Mouse (Mus musculus) megakaryocyte, adult 5-6 weeks (primary cell): ENCODE measurements around the gene Troap. TPM values are rescaled to one million over a fixed set of nuclear protein-coding genes. Genes with fewer than 3 reads are reported as not detected.

Experiments used
- ATAC-seq: 2 replicates; pipeline ENCODE4 v1.8.0; 2016; ENCODE audit warnings: mild to moderate bottlenecking, inconsistent platforms; ENCODE audit not compliant: poor library complexity, severe bottlenecking
- total RNA-seq, 2 experiments: library from RNA; stranded (forward) in 1 of 2; stranded (reverse) in 1 of 2; fragments of 153-499, 151-499 nt in 1 of 2; fragments of 221-1000, 200-1000 nt in 1 of 2; gene quantifications; 2 replicates each; pipeline versions ENCODE4 v1.2.3 to v1.2.4; 2015 to 2017

Gene Troap
- total RNA-seq (2015) (27.1 and 37.2 TPM in 2 replicates), total RNA-seq (2017) (27.9 and 28.3 TPM in 2 replicates)

GRCm38 (mm10) chr15:99074019-99074599 lies at the start of gene Troap:
TSS of gene Troap (plus strand) at chr15:99074575.
- peak; percentile 2 for ATAC-seq

DNA sequence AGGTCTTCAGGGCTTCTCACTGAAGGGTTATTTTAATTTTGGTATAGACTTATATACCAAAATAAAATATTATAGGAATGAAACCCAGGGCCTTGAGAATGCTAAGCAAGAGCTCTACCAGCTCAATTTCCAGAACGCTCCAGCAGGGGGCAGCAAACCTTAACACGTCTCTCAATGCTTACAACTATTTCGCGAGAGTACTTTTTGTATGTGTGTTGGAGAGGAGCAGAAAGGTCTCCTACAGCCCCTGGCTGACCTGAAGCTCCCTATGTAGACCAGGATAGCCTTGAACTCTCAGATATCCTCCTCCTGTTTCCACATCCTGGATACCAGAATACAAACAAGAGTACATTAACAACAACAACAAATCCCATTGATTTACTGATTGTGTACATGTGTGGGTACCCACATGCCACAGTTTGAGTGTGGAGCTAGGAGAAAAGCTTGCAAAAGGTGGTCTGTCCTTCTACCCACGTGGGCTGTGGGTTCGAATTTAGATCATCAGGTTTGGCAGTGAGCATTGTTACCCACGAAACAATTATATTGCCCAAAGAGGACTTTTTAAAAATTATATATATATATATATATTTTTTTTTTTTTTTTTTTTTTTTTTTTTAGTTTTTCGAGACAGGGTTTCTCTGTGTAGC lies 49.6 kb upstream of the Troap start:
- peak; percentile 45 for ATAC-seq

DNA sequence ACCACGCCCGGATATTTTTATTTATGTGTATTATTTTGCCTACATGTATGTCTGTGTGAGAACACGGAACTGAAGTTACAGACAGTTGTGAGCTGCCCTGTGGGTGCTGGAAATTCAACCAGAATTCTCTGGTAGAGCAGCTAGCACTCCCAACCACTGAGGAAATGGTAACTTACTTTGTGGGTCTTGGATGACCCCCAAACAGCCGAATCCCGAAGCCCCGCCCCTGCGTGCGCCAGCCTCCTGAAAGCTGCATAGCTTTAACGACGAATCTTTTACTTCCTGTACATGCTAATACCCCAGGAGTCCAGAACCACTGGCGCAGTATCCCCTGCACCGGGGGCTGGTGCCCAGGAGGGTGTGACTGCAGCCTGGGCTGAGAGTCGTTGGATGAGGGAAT lies 49.0 kb upstream of the Troap start:
- ATAC-seq: no peak

- no peak for ATAC-seq
Observed at GRCm38 (mm10) chr15:99026259-99026658, 48.1 kb upstream of the Troap start.

- no peak for ATAC-seq
Observed at GRCm38 (mm10) chr15:99027116-99027515, 47.3 kb upstream of the Troap start.

GRCm38 (mm10) chr15:99028874-99029458 lies 45.4 kb upstream of the Troap start:
- ATAC-seq: 0 out of 2 replicates have a peak, but pooled peaks have one; percentile 6

GRCm38 (mm10) chr15:99029619-99030584 lies 44.5 kb upstream of the Troap start, which contains the start of gene Tuba1c:
TSS of gene Tuba1c (plus strand) at chr15:99029891.
- peak; percentile 67 for ATAC-seq

GRCm38 (mm10) chr15:99030585-99031387 lies 43.6 kb upstream of the Troap start:
- ATAC-seq: peak; percentile 51

DNA sequence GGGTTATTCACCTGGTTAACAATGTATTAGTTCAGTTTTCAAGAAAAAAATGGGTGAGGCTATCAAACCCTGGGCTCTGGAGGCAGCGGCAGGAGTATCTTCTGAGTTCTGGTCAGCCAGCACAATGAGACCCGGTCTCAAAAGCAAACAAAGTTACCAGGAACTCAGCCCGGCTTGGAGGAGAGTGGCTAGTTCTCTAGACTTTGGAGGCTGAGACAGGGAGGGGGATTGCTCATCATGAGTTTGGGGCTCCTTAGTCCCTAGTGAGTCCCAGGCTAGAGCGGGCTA lies 43.0 kb upstream of the Troap start:
- no peak for ATAC-seq

- ATAC-seq: no peak
Observed at GRCm38 (mm10) chr15:99032041-99032725, 42.2 kb upstream of the Troap start.

GRCm38 (mm10) chr15:99032726-99033250 lies 41.6 kb upstream of the Troap start:
- no peak for ATAC-seq

- peak; percentile 12 for ATAC-seq
Observed at GRCm38 (mm10) chr15:99033498-99034270, 40.7 kb upstream of the Troap start.

- ATAC-seq: no peak
Observed at GRCm38 (mm10) chr15:99035431-99035830, 38.9 kb upstream of the Troap start.

DNA sequence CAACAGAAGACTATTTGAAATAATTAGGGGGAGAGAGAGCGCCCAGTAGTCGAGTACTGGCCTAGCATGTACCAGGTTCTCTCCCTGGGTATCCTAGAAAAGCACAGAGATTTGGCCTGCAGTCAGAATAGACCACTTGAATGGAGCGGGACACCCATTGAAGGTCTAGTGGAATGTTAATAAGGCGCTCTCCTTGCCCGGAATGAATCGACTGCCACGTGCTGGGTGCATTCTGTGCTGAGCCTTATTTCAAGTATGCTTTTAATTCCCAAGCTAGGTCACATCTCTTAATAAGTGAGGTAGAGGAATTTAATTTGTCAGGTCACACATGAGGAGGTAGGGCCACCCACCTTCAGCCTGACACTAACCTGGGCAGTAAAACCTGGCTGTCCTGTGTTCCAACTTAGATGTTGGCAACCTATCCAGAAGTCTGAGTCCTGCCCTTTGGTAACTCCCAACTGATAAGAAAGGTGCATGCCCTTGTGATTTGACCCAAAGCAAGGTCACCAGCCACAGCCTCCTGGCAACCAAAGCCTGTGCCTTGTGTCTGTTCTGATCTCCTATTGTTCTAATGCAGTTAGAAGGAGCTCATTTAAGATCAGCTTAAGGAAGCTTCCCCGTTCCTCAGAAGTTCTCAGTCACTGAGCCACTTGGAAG lies 38.0 kb upstream of the Troap start:
- no peak for ATAC-seq

- ATAC-seq: no peak
Observed at GRCm38 (mm10) chr15:99038025-99038424, 36.4 kb upstream of the Troap start.

GRCm38 (mm10) chr15:99038797-99039196 lies 35.6 kb upstream of the Troap start:
- ATAC-seq: no peak

- ATAC-seq: no peak
Observed at GRCm38 (mm10) chr15:99039306-99039705, 35.1 kb upstream of the Troap start.
